Mouse (Mus musculus) hindbrain, embryonic 14.5 days (tissue): ENCODE measurements around the gene Ogt. TPM values are rescaled to one million over a fixed set of nuclear protein-coding genes. Genes with fewer than 3 reads are reported as not detected.

ENCODE experiments used
- ATAC-seq: fragments of 200-750 bp; cut with Nextera tagmentation; 2 replicates; pipeline ENCODE4 v1.8.0; 2017; ENCODE audit warnings: moderate number of reproducible peaks, mild to moderate bottlenecking, moderate TSS enrichment, moderate library complexity; ENCODE audit not compliant: low FRiP score
- DNase-seq: peaks from one replicate; pipeline ENCODE4 v3.0.0-alpha.2; 2015; ENCODE audit warnings: low spot score
- H3K27ac ChIP-seq: fragments of 300-500 bp; sonication (generic); 2 replicates; pipeline ENCODE4 v1.5.1; 2014; ENCODE audit warnings: mild to moderate bottlenecking, moderate library complexity
- H3K27me3 ChIP-seq: fragments of 300-500 bp; sonication (generic); 2 replicates; pipeline ENCODE4 v1.6.1; 2014; ENCODE audit warnings: mild to moderate bottlenecking, low read length, mixed read lengths; ENCODE audit not compliant: control insufficient read depth, insufficient read depth
- H3K36me3 ChIP-seq: fragments of 300-500 bp; sonication (generic); replicated peaks from 2 replicates; pipeline ENCODE4 v1.6.1; 2014; ENCODE audit not compliant: control insufficient read depth, insufficient read depth
- H3K4me1 ChIP-seq: fragments of 300-500 bp; sonication (generic); replicated peaks from 2 replicates; pipeline ENCODE4 v1.6.1; 2014; ENCODE audit warnings: antibody characterized with exemption, low read length, mixed read lengths; ENCODE audit not compliant: control insufficient read depth, insufficient read depth
- H3K4me2 ChIP-seq: fragments of 300-500 bp; sonication (generic); replicated peaks from 2 replicates; pipeline ENCODE4 v1.6.1; 2014; ENCODE audit warnings: mild to moderate bottlenecking, moderate library complexity
- H3K4me3 ChIP-seq: fragments of 300-500 bp; sonication (generic); replicated peaks from 2 replicates; pipeline ENCODE4 v1.5.1; 2014; ENCODE audit warnings: mild to moderate bottlenecking, low read length
- H3K9ac ChIP-seq: fragments of 300-500 bp; sonication (generic); 2 replicates; pipeline ENCODE4 v1.6.1; 2014
- H3K9me3 ChIP-seq: fragments of 300-500 bp; sonication (generic); 2 replicates; pipeline ENCODE4 v1.6.1; 2016; ENCODE audit warnings: low read length; ENCODE audit not compliant: control insufficient read depth
- WGBS: fragments of 180-500 bp; shearing (Covaris S2); extraction: QIAGEN DNeasy Blood & Tissue Kit; methylation state at CpG from one replicate; pipeline ENCODE4 v1.1.7; 2014; 5-methylcytosine and 5-hydroxymethylcytosine counted together
- polyA plus RNA-seq: library from polyadenylated mRNA; unstranded; fragments of >200 nt; fragmentation: Nextera tagmentation; extraction: Ambion mirVana; gene quantifications from 2 replicates; pipeline ENCODE4 v1.2.1, GENCODE M21; 2014

Gene Ogt
- polyA plus RNA-seq, result 219 and 248 TPM in 2 replicates

DNA sequence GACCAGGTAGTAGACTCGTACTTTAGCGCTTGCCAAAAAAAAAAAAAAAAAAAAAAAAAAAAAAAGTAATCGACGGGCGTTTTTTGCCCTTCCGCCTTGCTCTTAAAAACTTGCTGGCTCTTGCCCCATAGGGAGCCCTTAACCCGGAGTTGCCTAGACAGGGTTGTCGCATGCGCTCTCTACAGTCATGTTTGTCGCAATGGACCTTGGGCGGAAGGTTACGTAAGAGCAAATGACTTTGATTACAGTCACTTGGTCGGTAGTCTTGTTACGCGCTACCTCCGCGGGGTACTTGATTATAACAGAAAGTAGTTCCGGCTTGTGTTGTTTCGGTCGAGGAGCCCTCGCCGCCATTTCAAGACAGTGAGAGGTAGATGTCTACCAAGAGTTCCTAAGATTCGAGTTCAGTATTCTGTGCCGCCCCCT lies at the start of gene Ogt:
Ogt (plus strand) TSS at position 320 of the 426 bp plus-strand sequence.
- peak within 1 kb of the TSS; percentile 88 for H3K9ac ChIP-seq
- H3K27ac ChIP-seq, result peak within 1 kb of the TSS; percentile 89
- H3K4me3 ChIP-seq, result peak within 1 kb of the TSS; percentile 51
- peak within 1 kb of the TSS; percentile 68 for H3K4me2 ChIP-seq
- peaks cover 11% of the 10 kb centered on the region; the same call in 1 of the 2 replicates for H3K27me3 ChIP-seq
- peak; percentile 91 for DNase-seq
- no peaks in the 10 kb centered on the region; the same call in 1 of the 2 replicates for H3K36me3 ChIP-seq
- ATAC-seq, result peak; percentile 94
- peaks cover 3% of the 10 kb centered on the region; the same call in 1 of the 2 replicates for H3K4me1 ChIP-seq
- WGBS, result 15% methylated on average over 24 of the region's 24 CpGs
- no peaks in the 10 kb centered on the region for H3K9me3 ChIP-seq

DNA sequence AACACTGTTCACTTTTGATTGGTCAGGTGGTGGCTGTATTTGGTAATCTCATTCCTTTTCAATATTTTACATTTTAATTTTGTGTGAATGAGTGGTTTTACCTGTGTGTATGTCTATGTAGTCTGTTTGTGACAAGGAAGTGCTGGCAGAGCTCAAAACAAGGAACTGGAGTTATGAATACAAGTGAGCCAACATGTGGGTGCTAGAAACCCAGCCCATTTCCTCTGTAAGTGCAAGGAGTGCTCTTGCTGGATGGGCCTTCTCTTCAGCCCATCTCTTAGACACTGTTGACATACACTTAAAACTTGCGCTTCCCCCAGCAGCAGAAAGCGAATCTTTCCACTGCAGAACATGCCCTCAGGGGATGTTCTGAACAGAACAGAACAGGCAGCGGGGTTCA lies 23.7 kb upstream of the Ogt start:
- Histone ChIP-seq H3K9me3 (no peaks in the 10 kb centered on the region), H3K36me3 (no peaks in the 10 kb centered on the region), H3K9ac (no peak overlapping the region), H3K4me1 (no peaks in the 10 kb centered on the region), H3K27me3 (no peaks in the 10 kb centered on the region), H3K4me3 (no peak overlapping the region), H3K27ac (no peak overlapping the region), H3K4me2 (no peak overlapping the region)
- DNase-seq (no peak), ATAC-seq (no peak)
- 90% methylated on average over 3 of the region's 3 CpGs for WGBS

DNA sequence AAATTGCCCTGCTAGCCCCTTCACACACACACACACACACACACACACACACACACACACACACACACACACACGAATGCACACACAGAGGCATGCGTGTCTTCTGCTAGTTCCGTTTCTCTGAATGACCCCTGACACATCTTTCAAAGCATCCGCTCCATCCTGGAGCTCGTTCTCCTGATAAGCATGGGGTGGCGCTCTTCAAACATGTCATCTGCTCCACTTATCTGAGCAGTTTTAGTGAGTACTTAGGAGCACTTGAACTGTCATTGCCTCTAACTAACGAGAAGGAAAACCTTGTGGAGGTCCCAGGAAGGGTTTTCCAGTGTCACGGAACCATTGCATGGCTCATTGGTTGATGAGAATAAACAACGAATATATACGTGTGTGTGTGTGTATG lies 22.0 kb upstream of the Ogt start:
- H3K4me3 ChIP-seq, result no peak overlapping the region
- no peak overlapping the region for H3K27ac ChIP-seq
- no peaks in the 10 kb centered on the region for H3K9me3 ChIP-seq
- H3K27me3 ChIP-seq, result no peaks in the 10 kb centered on the region
- no peaks in the 10 kb centered on the region for H3K4me1 ChIP-seq
- DNase-seq, result no peak
- H3K36me3 ChIP-seq, result no peaks in the 10 kb centered on the region
- no peak overlapping the region for H3K4me2 ChIP-seq
- no peak for ATAC-seq
- H3K9ac ChIP-seq, result no peak overlapping the region
- 76% methylated on average over 10 of the region's 10 CpGs for WGBS

DNA sequence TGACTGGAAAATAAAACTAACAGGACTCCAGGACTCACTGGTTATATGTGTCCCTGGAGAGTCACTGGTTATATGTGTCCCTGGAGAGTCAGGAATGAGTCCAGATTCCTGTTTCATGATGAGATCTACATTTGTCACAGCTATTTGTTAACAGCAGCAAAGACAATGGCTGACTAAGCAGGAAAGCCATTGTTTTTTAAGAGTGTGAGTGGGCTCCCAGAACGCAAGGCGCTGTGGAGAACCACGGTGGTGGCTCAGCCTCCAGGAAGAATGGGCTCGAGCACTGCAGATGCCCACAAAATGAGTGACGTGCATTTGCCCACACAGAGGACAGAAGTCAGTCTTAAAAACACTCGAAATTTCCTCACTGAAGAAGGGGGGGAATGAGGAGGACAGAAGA lies 19.5 kb upstream of the Ogt start:
- no peak for DNase-seq
- no peak overlapping the region for H3K9ac ChIP-seq
- H3K4me1 ChIP-seq, result no peaks in the 10 kb centered on the region
- H3K9me3 ChIP-seq, result no peaks in the 10 kb centered on the region
- ATAC-seq, result no peak
- no peak overlapping the region for H3K4me3 ChIP-seq
- H3K27ac ChIP-seq, result no peak overlapping the region
- no peaks in the 10 kb centered on the region for H3K36me3 ChIP-seq
- WGBS, result 56% methylated on average over 6 of the region's 6 CpGs
- H3K4me2 ChIP-seq, result no peak overlapping the region
- H3K27me3 ChIP-seq, result no peaks in the 10 kb centered on the region

DNA sequence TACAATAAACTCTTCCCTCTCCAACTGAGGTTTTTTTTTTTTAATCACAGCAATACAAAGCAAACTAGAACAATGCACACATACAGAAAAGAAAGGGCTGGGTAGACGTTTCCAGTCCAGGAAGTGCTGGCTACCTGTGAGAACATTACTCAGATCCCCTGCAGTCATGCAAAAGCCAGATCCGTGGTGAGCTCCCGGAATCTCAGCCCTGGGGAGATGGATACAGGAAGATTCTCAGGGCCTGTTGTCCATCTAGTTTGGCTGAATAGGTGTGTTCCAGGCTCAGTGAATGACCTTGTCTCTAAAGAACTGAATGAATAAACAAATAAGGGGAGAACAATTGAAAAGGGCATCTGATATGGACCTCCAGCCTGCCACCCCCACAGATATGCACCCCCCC lies 17.3 kb upstream of the Ogt start:
- no peaks in the 10 kb centered on the region for H3K36me3 ChIP-seq
- WGBS, result 49% methylated on average over 3 of the region's 3 CpGs
- no peak overlapping the region for H3K9ac ChIP-seq
- H3K4me1 ChIP-seq, result no peaks in the 10 kb centered on the region
- no peaks in the 10 kb centered on the region for H3K27me3 ChIP-seq
- H3K4me3 ChIP-seq, result no peak overlapping the region
- H3K9me3 ChIP-seq, result no peaks in the 10 kb centered on the region
- DNase-seq (no peak), ATAC-seq (no peak)
- H3K27ac ChIP-seq, result no peak overlapping the region
- H3K4me2 ChIP-seq, result no peak overlapping the region

DNA sequence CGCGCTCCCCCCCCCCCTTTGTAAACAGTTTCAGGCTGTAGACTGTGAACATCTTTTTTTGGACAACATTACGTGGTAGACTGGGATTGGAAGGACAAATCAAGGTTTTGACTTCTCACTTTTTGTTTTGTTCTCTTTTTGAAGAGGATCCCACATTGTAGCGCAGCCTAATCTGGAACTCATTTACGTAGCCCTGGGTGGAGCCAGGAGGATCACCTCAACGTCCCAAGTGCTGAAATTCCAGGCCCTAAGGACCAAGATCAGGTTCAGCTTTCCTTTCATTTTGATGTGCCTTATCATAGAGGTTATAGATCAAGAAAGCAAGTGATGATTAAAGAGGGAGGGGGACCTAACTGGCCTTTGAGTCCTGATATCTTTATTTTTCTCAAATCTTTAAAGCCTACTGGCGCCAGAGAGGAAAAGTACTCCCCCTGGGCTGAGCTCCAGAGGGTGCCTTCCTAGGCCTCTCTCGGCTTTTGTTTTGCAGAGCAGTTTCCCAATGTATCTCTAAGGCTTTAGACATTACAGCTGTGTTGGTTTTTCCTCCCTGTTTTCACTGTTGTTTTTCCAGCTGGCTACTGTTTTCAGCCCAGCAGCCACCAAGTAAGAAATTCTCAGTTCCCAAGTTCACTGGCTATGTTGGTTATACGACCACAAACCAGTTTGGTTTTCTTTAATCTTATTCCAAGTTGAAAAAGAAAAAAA lies 2.9 kb upstream of the Ogt start:
- WGBS, result 32% methylated on average over 7 of the region's 9 CpGs
- no peak overlapping the region for H3K27ac ChIP-seq
- no peak for DNase-seq
- ATAC-seq, result no peak
- no peak overlapping the region for H3K9ac ChIP-seq
- H3K27me3 ChIP-seq, result peaks cover 11% of the 10 kb centered on the region; the same call in 1 of the 2 replicates
- no peaks in the 10 kb centered on the region for H3K36me3 ChIP-seq
- H3K4me1 ChIP-seq, result no peaks in the 10 kb centered on the region
- no peak overlapping the region for H3K4me2 ChIP-seq
- H3K4me3 ChIP-seq, result no peak overlapping the region
- no peaks in the 10 kb centered on the region for H3K9me3 ChIP-seq

DNA sequence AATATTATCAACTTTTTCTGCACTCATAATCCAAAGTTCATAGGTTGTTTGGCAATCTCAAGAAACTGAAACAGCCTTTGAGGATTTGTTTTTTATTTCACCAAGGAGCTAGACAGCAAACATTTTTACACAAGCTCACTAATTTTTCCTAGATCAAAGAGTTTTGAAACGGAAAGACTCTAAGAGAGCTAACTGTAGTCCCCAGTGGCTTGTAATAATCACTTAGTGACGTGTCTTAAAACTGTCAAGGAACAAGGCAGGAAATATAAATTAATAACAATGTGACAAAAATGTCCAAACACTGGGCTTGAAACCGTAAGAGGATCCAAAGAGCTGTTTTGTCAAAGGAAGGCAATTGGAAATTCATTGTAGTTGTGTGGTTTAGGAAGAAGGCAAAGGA lies 1.0 kb upstream of the Ogt start:
- H3K4me3 ChIP-seq, result peak overlapping the region; percentile 51
- H3K36me3 ChIP-seq, result no peaks in the 10 kb centered on the region
- WGBS, result 20% methylated on average over 3 of the region's 3 CpGs
- DNase-seq, result no peak
- H3K27me3 ChIP-seq, result peaks cover 11% of the 10 kb centered on the region; the same call in 1 of the 2 replicates
- H3K27ac ChIP-seq, result no peak overlapping the region
- H3K9ac ChIP-seq, result peak overlapping the region; percentile 44
- no peaks in the 10 kb centered on the region for H3K9me3 ChIP-seq
- H3K4me1 ChIP-seq, result peaks cover 3% of the 10 kb centered on the region; the same call in 1 of the 2 replicates
- ATAC-seq, result no peak
- peak overlapping the region; percentile 51 for H3K4me2 ChIP-seq

DNA sequence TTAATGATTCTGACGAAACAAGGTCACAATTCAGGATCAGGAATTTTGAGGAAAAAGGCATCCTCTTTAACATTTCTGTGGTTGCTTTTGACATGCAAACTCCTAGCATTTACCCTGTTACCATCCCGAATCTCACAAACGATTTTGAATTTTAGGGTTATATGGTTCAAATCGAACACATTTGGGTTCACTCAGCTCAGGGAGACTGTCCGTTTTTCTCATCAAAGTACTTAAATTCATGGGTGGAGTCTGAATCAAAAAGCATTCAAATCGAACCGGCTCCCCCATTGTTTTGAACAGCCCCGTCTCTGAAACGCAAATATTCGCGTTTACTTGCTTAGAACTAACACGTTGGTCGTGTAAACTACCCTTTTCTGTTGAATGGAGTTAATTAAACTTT lies 554 bp upstream of the Ogt start:
- H3K36me3 ChIP-seq, result no peaks in the 10 kb centered on the region
- ATAC-seq, result peak; percentile 11
- H3K27me3 ChIP-seq, result peaks cover 11% of the 10 kb centered on the region; the same call in 1 of the 2 replicates
- peak overlapping the region; percentile 51 for H3K4me3 ChIP-seq
- no peak for DNase-seq
- peak overlapping the region; percentile 1; the same call in 1 of the 2 replicates for H3K27ac ChIP-seq
- WGBS, result 15% methylated on average over 13 of the region's 13 CpGs
- H3K9ac ChIP-seq, result peak overlapping the region; percentile 44
- peak overlapping the region; percentile 51 for H3K4me2 ChIP-seq
- H3K9me3 ChIP-seq, result no peaks in the 10 kb centered on the region
- peaks cover 3% of the 10 kb centered on the region; the same call in 1 of the 2 replicates for H3K4me1 ChIP-seq

DNA sequence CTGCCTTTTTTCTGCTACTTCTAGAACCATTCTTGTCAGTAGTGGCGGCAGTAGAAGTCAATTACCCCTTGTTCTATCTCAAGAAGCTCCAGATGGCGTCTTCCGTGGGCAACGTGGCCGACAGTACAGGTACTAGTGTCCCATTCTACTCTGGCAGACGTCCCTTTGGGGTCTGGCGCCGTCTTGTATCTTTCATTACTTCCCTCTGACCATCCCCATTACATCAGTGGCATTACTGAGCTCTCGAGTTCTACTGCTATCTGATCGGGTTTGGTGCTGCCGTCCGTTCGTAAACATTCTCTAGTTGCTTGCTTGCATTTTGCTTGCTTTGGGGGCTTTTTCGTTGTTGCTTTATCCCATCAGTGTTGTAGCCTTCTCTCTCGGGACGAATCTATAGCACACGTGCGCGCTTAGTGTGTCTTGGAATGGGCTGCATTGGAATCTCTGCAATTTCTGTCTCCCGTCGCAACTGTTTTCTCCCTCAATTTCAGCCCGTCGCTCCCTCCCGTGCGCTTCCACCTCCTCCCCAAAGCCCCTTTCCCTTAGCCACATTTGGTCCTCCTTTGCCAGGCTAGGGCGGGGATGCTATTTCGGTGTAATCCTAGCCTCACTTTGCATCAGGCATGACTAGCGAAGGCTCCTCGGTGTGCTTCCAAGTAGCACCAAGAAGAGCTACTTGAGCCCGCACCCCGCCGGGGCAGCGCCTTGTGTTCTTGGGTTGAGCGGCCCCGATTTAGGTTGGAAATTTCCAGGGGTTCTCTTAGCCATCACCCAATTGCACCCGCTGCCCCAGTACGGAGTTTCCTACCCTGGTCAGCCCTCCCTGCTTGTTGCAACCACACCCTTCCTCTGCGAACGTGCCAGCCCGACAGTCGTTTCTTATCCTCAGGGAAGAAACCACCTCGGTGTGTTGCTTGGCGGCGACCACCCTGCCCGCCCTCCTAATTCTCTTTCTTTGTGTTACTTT lies 617 bp downstream of the Ogt start:
- Histone ChIP-seq H3K4me2 (peak overlapping the region; percentile 68), H3K9me3 (no peaks in the 10 kb centered on the region), H3K4me3 (peak overlapping the region; percentile 51), H3K4me1 (peaks cover 3% of the 10 kb centered on the region; the same call in 1 of the 2 replicates), H3K36me3 (no peaks in the 10 kb centered on the region; the same call in 1 of the 2 replicates), H3K27me3 (peaks cover 11% of the 10 kb centered on the region; the same call in 1 of the 2 replicates), H3K27ac (peak overlapping the region; percentile 89), H3K9ac (peak overlapping the region; percentile 88)
- ATAC-seq, result peak; percentile 64
- 18% methylated on average over 45 of the region's 45 CpGs for WGBS
- DNase-seq, result no peak
